Mouse (Mus musculus) bone marrow macrophage, adult 2 months (primary cell): ENCODE measurements around the gene Bsnd.

Experiments used
- CTCF ChIP-seq: IDR thresholded peaks from 2 replicates; pipeline ENCODE4 v1.5.1; 2012; ENCODE audit warnings: low read depth, mild to moderate bottlenecking, low read length, moderate library complexity
- POLR2A ChIP-seq: IDR thresholded peaks from 2 replicates; pipeline ENCODE4 v1.6.1; 2012; ENCODE audit warnings: mild to moderate bottlenecking, low read depth, low read length, borderline replicate concordance

- TF ChIP-seq POLR2A (no peak), CTCF (no peak)
Observed at GRCm38 (mm10) chr4:106533421-106534080, 41.5 kb upstream of the Bsnd start.
